Mouse (Mus musculus): Measurements from ENCODE around the gene 1700016C15Rik. TPM values are rescaled to one million over a fixed set of nuclear protein-coding genes. Genes with fewer than 3 reads are reported as not detected.

The 1700016C15Rik gene
- total RNA-seq, 2 experiments from 2014 or later = not detected

DNA sequence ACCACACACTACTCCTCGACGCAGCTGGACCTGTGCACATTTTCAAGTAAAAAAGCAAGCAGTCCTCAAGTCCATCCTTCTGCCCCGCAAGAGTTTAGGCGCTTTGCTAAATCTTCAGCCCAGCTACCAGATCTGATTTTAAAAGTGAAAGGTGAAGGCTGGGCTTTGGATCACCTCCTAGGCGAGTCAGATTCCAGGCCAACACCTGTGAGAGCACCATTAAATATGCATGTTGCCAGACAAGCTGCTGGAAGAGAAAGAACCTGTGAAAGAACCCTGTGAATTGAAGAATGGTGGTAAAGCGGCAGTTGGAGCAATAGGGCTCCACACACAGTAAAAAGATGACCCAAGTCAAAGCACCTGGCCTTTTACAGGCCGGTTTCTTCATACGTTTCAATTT is 65.3 kb downstream of the 1700016C15Rik start:
- no peak for DNase-seq
- intact Hi-C loops (cut with DNase I) = no loop called here

DNA sequence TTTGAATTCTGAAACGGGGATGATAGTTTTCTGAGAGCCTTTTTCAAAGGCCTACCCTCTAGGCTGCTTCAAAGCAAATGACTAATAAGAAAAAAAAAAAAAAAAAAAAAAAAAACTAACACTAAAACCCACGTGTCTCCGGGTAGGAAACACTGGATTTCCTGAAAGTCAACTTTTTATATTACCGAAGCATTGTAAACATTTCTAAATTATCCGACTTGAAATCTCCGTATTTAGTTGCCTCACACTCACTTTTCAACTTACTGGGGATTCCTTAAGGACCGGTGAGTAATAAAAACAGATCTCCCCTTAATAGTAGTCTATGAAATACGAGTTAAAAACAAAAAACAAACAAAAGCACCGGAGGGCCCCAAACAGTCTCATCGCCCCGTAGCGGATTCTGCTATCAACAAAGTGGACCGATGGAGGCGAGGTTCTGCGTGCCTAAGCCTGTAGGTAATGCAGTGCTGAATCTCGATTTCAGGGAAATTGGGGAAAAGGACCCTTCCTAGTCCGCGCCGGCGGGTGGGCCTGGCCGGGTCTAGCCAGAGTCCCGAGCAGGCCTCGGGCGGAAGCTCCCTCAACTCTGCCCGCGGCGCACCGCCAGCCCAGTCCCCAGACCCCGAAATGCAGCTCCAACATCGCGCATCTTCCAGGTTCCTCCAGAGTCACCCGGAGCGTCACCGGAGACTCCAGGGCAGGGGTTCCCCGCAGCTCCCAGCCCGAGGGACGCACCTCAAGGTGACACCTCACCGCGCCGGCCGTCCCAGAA is 66.0 kb downstream of the 1700016C15Rik start:
- no peak for DNase-seq
- intact Hi-C loops (cut with DNase I) = no loop called here

DNA sequence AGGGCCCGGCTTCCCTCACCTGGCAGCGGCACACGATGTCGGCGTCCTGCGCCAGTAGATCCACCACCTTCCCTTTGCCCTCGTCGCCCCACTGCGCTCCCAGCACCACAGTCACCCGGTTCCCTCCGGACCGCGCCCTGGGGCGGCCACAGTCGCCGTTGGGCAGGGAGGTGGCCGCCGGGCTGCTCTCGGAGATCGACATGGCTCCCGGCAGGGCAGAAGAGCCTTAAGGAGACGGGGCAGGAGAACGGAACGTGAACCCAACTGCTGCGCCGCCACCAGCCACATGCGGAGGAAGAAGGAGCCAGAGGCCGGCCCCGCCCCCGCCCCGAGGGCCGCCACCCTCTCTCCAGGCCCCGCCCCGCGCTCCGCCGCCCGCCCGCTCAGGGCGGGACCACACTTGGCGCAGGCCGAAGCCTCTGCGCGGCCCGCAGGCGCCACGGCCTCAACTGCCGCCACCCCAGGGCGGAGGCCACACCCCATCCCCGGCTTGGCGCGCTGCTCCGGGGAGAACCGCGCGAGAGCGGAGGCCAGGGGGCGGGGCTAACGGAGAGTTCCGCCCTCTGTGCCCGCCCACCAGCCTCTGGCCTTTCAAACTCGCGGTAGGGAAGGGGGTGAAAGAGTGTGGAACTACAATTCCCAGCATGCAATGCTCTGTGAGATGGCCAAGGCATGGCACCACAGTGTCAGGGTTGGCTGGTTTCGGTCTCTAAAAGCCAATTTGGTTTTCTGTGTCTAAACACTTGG is 66.8 kb downstream of the 1700016C15Rik start, which contains the start of gene Adss:
Gene Adss, minus strand, starts transcription at position 319 of the 747 bp plus-strand sequence.
- intact Hi-C loops (cut with DNase I) = no loop called here
- DNase-seq = peak; percentile 99

DNA sequence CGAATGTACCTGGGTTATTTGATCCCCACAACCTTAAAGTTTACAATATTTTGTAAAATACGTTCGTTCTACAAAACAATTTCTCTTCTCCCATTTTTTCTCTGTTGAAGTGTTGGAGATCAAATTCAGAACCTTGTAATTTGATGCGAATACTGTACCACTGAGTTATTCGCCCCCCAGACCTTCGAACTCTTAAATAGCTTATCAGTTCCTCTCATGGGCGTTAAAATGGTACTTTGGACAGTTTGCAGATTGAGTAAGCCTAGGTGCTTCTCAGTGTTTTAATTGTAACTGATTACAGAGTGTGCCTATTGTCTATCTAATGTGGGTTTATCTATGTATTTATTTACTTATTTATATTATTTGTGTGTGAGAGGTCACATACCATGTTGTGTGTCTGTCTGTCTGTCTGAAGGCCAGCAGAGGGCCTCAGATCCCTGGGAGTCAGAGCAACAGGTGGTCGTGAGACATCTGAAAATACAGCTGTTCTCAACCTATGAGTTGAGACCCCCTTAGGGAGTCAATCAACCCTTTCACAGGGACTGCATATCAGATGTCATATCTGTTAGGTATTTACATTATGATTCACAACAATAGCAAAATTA is 67.6 kb downstream of the 1700016C15Rik start:
- intact Hi-C loops (cut with DNase I) = no loop called here
- no peak for DNase-seq

Other genes starting within 250 kb of the 1700016C15Rik start
- gene Adss, start 66.7 kb downstream of the 1700016C15Rik start, total RNA-seq (2021) = 100 to 1,000 TPM; 115 to 121 TPM